Comparison of ENCODE assay signal across 16 mouse cellular contexts in genomic region chr11:68559546-68559945, GRCm38 (mm10). TPM values are rescaled to one million over a fixed set of nuclear protein-coding genes. Genes with fewer than 3 reads are reported as not detected.
A peak's percentile ranks its signal among the peaks of the same experiment; 100 is the strongest.
DNase-seq lines count a peak whose midpoint lies in the region; ATAC-seq and TF ChIP-seq lines count a peak whose summit lies in the region.
"Had no signal": no experiment of that assay in that cellular context is flagged by ENCODE, and none has a peak within 500 bp of the region (broad histone marks: within the 10 kb centered on the region; RNA-seq: fewer than 3 reads in every experiment).

No protein-coding gene starts in this region.

- H3K4me1 ChIP-seq in heart, adult 2 months (ENCODE audit: control insufficient read depth, insufficient read depth, low read length) = no peaks in the 10 kb centered on the region
- no peaks in the 10 kb centered on the region for H3K4me1 ChIP-seq in lung, embryonic 14.5 days (ENCODE audit: insufficient read depth)
- no peaks in the 10 kb centered on the region for H3K4me1 ChIP-seq in midbrain, embryonic 14.5 days (ENCODE audit: control insufficient read depth, insufficient read depth, low read length)
- peaks cover 3% of the 10 kb centered on the region; the same call in 1 of the 2 replicates for H3K4me1 ChIP-seq in forebrain, embryonic 16.5 days (replicated peaks; ENCODE audit: control insufficient read depth, insufficient read depth, low read length)

- no peak for TF ChIP-seq POLR2A in heart, adult 2 months (IDR thresholded peaks at IDR 0.05; ENCODE audit: insufficient read depth, low read depth, low read length)

- intact Hi-C loops in heart, adult 2 months (cut with DNase I) = no loop called here

- H3K27me3 ChIP-seq in heart, adult 2 months (ENCODE audit: control insufficient read depth, insufficient read depth, low read length) = no peaks in the 10 kb centered on the region
- no peaks in the 10 kb centered on the region for H3K27me3 ChIP-seq in lung, embryonic 14.5 days (ENCODE audit: insufficient read depth, low read length)
- H3K27me3 ChIP-seq in midbrain, embryonic 14.5 days (ENCODE audit: control insufficient read depth, insufficient read depth, low read length) = no peaks in the 10 kb centered on the region
- 0 out of 2 replicates have a peak, but pooled peaks cover 3% of the 10 kb centered on the region for H3K27me3 ChIP-seq in forebrain, embryonic 16.5 days (replicated peaks; ENCODE audit: control insufficient read depth, insufficient read depth, low read length)

- TF ChIP-seq CTCF in heart, adult 2 months (IDR thresholded peaks at IDR 0.05) = peak; percentile 69
- peak; percentile 55 for TF ChIP-seq CTCF in lung, embryonic 14.5 days (IDR thresholded peaks at IDR 0.05; ENCODE audit: low read depth)

- no peak overlapping the region for H3K4me2 ChIP-seq in lung, embryonic 14.5 days
- H3K4me2 ChIP-seq in midbrain, embryonic 14.5 days (ENCODE audit: low read length) = no peak overlapping the region
- H3K4me2 ChIP-seq in forebrain, embryonic 16.5 days (ENCODE audit: low read length) = no peak overlapping the region
- H3K4me2 ChIP-seq: embryonic facial prominence, embryonic 13.5 days; heart, embryonic 15.5 days; midbrain, embryonic 15.5 days had no signal

- no peak for DNase-seq in heart, adult 2 months
- DNase-seq in heart, adult 8-10 months (ENCODE audit: low spot score) = no peak
- DNase-seq in lung, embryonic 14.5 days = no peak
- DNase-seq in lung, postnatal 14 days = no peak
- peak; percentile 17 for DNase-seq in MEL-GATA-1-ER (ENCODE audit: extremely low read depth, low read depth)
- DNase-seq in thymus, postnatal 14 days = peak; percentile 40
- no peak for DNase-seq in midbrain, embryonic 14.5 days
- DNase-seq: adrenal gland, postnatal 14 days; cerebellum, adult 8-10 months; kidney, adult 9 months had no signal

- TF ChIP-seq EP300 in heart, adult 2 months (IDR thresholded peaks at IDR 0.05; ENCODE audit: insufficient read depth, low read depth, low read length) = no peak

- no peak overlapping the region for H3K27ac ChIP-seq in heart, adult 2 months
- no peak overlapping the region for H3K27ac ChIP-seq in lung, embryonic 14.5 days (ENCODE audit: low read depth)
- H3K27ac ChIP-seq in midbrain, embryonic 14.5 days (replicated peaks; ENCODE audit: low read depth, low read length) = no peak overlapping the region
- H3K27ac ChIP-seq in forebrain, embryonic 16.5 days (ENCODE audit: low read length) = no peak overlapping the region
- H3K27ac ChIP-seq: embryonic facial prominence, embryonic 13.5 days; heart, embryonic 15.5 days; midbrain, embryonic 15.5 days had no signal

- H3K4me3 ChIP-seq in heart, adult 2 months = no peak overlapping the region
- no peak overlapping the region for H3K4me3 ChIP-seq in lung, embryonic 14.5 days (ENCODE audit: low read depth, low read length)
- no peak overlapping the region for H3K4me3 ChIP-seq in midbrain, embryonic 14.5 days (replicated peaks; ENCODE audit: low read depth, low read length)
- H3K4me3 ChIP-seq in forebrain, embryonic 16.5 days (replicated peaks; ENCODE audit: low read length) = no peak overlapping the region
- H3K4me3 ChIP-seq: embryonic facial prominence, embryonic 13.5 days; heart, embryonic 15.5 days; midbrain, embryonic 15.5 days had no signal

- H3K9ac ChIP-seq in heart, adult 2 months (ENCODE audit: low read depth, low read length) = no peak overlapping the region
- H3K9ac ChIP-seq in lung, embryonic 14.5 days = no peak overlapping the region
- H3K9ac ChIP-seq in midbrain, embryonic 14.5 days (replicated peaks; ENCODE audit: low read length) = no peak overlapping the region
- H3K9ac ChIP-seq in forebrain, embryonic 16.5 days (replicated peaks; ENCODE audit: low read depth, low read length) = no peak overlapping the region
- H3K9ac ChIP-seq: embryonic facial prominence, embryonic 13.5 days; heart, embryonic 15.5 days; midbrain, embryonic 15.5 days had no signal

- H3K36me3 ChIP-seq in heart, adult 2 months (ENCODE audit: control insufficient read depth, insufficient read depth, low read length) = no peaks in the 10 kb centered on the region
- H3K36me3 ChIP-seq in lung, embryonic 14.5 days (ENCODE audit: insufficient read depth) = no peaks in the 10 kb centered on the region
- no peaks in the 10 kb centered on the region for H3K36me3 ChIP-seq in midbrain, embryonic 14.5 days (ENCODE audit: control insufficient read depth, insufficient read depth, low read length)
- H3K36me3 ChIP-seq in forebrain, embryonic 16.5 days (ENCODE audit: control insufficient read depth, insufficient read depth) = no peaks in the 10 kb centered on the region
- H3K36me3 ChIP-seq: embryonic facial prominence, embryonic 13.5 days; heart, embryonic 15.5 days; midbrain, embryonic 15.5 days had no signal

- WGBS in heart, adult 2 months = 66% methylated on average over 1 of the region's 1 CpGs
- WGBS in lung, embryonic 14.5 days = 62% methylated on average over 1 of the region's 1 CpGs
- 60% methylated on average over 1 of the region's 1 CpGs for WGBS in midbrain, embryonic 14.5 days
- WGBS in forebrain, embryonic 16.5 days = 31% methylated on average over 1 of the region's 1 CpGs

- H3K9me3 ChIP-seq in lung, embryonic 14.5 days (ENCODE audit: low read depth, low read length) = no peaks in the 10 kb centered on the region
- no peaks in the 10 kb centered on the region for H3K9me3 ChIP-seq in midbrain, embryonic 14.5 days (ENCODE audit: control insufficient read depth, low read length)
- no peaks in the 10 kb centered on the region; the same call in 1 of the 2 replicates for H3K9me3 ChIP-seq in forebrain, embryonic 16.5 days (ENCODE audit: control insufficient read depth, low read length)
- H3K9me3 ChIP-seq: embryonic facial prominence, embryonic 13.5 days; heart, embryonic 15.5 days; midbrain, embryonic 15.5 days had no signal

- no peak for ATAC-seq in lung, embryonic 14.5 days (ENCODE audit: insufficient read depth)
- ATAC-seq in midbrain, embryonic 14.5 days (ENCODE audit: low FRiP score, low TSS enrichment) = no peak
- ATAC-seq in forebrain, embryonic 16.5 days = no peak
- ATAC-seq: midbrain, embryonic 15.5 days had no signal

- H3K79me2 ChIP-seq in heart, adult 2 months (replicated peaks; ENCODE audit: control insufficient read depth, insufficient read depth, low read length) = no peaks in the 10 kb centered on the region

RNA-seq across cellular contexts. Expression of gene Mfsd6l, which starts 3.6 kb away (rescaled TPM):
- not detected for total RNA-seq in heart, adult 2 months (2021)
- 0.56 and 0.61 TPM in 2 replicates for polyA plus RNA-seq in heart, adult 2 months (2012; rRNA removed)
- under 1 TPM in 3 of 4 experiments, not detected in 1; 0.11 to 0.25 (median 0.16) TPM for total RNA-seq in heart, adult 8-10 months (2022)
- 1.5 TPM in 2 replicates for polyA plus RNA-seq in lung, embryonic 14.5 days (2014; fragmentation: Nextera tagmentation; extraction: Ambion mirVana)
- polyA plus RNA-seq in midbrain, embryonic 14.5 days (2014; fragmentation: Nextera tagmentation; extraction: Ambion mirVana) = not detected in 2 replicates
- not detected in 2 replicates for polyA plus RNA-seq in forebrain, embryonic 16.5 days (2015; fragmentation: Nextera tagmentation; extraction: Ambion mirVana)
- total RNA-seq: left cerebral cortex, adult 18-20 months had no signal
- polyA plus RNA-seq: heart, embryonic 15.5 days; midbrain, embryonic 15.5 days had no signal

RNA-seq across cellular contexts. Expression of gene Ccdc42, which starts 27.3 kb away (rescaled TPM):
- not detected for total RNA-seq in heart, adult 2 months (2021)
- 0.26 TPM in 1 of 2 replicates, not detected in the other for polyA plus RNA-seq in heart, adult 2 months (2012; rRNA removed)
- not detected for total RNA-seq in heart, adult 8-10 months (2022)
- polyA plus RNA-seq in lung, embryonic 14.5 days (2014; fragmentation: Nextera tagmentation; extraction: Ambion mirVana) = 0.70 and 1.2 TPM in 2 replicates
- polyA plus RNA-seq in midbrain, embryonic 14.5 days (2014; fragmentation: Nextera tagmentation; extraction: Ambion mirVana) = 0.36 TPM in 1 of 2 replicates, not detected in the other
- 0.58 TPM in 1 of 2 replicates, not detected in the other for polyA plus RNA-seq in forebrain, embryonic 16.5 days (2015; fragmentation: Nextera tagmentation; extraction: Ambion mirVana)
- total RNA-seq: adrenal gland, postnatal 14 days had no signal
- polyA plus RNA-seq: embryonic facial prominence, embryonic 13.5 days; liver, embryonic 16.5 days had no signal

RNA-seq across cellular contexts. Expression of gene Pik3r6, which starts 56.7 kb away (rescaled TPM):
- total RNA-seq in heart, adult 2 months (2021) = 1 to 10 TPM; 3.6 to 6.1 TPM
- polyA plus RNA-seq in heart, adult 2 months (2012; rRNA removed) = 9.0 and 11.4 TPM in 2 replicates
- 1 to 10 TPM; 2.4 to 6.9 (median 3.8) TPM for total RNA-seq in heart, adult 8-10 months (2022)
- polyA plus RNA-seq in lung, embryonic 14.5 days (2014; fragmentation: Nextera tagmentation; extraction: Ambion mirVana) = 4.3 and 5.6 TPM in 2 replicates
- 0.86 and 1.5 TPM in 2 replicates for polyA plus RNA-seq in midbrain, embryonic 14.5 days (2014; fragmentation: Nextera tagmentation; extraction: Ambion mirVana)
- polyA plus RNA-seq in forebrain, embryonic 16.5 days (2015; fragmentation: Nextera tagmentation; extraction: Ambion mirVana) = 1.8 and 2.2 TPM in 2 replicates

Comparison
In these comparisons a context has a peak if more than half of its experiments do, and no peak if none do; other contexts are left out.
1. DNase-seq: peak in MEL-GATA-1-ER (single experiment) and thymus, postnatal 14 days (single experiment); none in heart, adult 2 months (0 of 2), heart, adult 8-10 months (single experiment), lung, embryonic 14.5 days (single experiment), lung, postnatal 14 days (single experiment) and midbrain, embryonic 14.5 days (single experiment).